Mouse (Mus musculus): ENCODE data around the gene Gm16442.
"Not testable (repeated sequence)": the region's sequence is repeated elsewhere in the genome, so short reads cannot be mapped to it uniquely, and the experiment has no call there.

Gm16442 gene

DNA sequence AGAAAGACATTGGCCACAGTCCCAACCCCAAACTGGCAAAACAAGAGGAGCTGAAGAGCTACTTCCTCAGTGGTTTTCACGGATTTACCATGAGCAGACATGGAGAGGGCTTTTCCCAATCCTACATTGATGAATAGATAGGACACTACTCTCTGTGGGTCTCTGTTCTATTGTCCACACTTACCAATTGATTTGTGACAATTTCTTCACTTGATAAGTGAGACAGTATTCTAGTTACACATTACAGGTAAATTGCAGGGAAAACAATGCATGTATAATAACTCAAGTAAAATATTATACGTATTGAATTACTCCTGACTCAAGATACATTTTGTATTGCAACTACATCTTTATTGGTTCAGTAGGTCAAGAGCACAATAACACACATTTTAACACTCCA lies at the start of gene Gm16442:
Gene Gm16442, minus strand, starts transcription at position 101 of the 400 bp plus-strand sequence.
- not testable (repeated sequence) for DNase-seq

DNA sequence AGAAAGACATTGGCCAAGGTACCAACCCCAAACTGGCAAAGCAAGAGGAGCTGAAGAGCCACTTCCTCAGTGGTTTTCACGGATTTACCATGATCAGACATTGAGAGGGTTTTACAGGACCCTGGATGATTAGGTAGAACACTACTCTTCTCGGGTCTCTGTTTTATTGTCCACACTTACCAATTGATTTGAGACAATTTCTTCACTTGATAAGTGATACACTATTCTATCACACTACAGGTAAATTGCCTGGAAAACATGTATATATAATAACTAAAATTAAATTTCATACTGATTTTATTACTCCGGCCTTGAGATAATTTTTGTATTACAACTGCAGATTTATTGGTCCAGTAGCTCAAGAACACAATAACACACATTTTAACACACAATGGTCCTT lies 45.9 kb upstream of the Gm16442 start, which contains the start of gene Vmn1r94:
Gene Vmn1r94, minus strand, starts transcription at position 101 of the 400 bp plus-strand sequence.
- not testable (repeated sequence) for DNase-seq

DNA sequence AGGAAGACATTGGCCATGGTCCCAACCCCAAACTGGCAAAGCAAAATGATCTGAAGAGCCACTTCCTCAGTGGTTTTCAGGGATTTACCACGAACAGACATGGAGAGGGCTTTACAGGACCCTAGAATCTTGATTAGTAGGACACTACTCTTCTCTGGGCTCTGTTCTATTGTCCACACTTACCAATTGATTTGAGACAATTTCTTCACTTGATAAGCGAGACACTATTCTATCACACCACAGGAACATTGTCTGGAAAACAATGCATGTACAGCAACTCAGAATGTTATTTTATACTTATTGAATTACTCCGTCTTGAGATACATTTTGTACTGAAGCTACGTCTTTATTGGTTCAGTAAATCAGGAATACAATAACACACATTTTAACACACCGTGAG lies 16.6 kb upstream of the Gm16442 start, which contains the start of gene Vmn1r93:
Gene Vmn1r93, minus strand, starts transcription at position 101 of the 400 bp plus-strand sequence.
- not testable (repeated sequence) for DNase-seq

DNA sequence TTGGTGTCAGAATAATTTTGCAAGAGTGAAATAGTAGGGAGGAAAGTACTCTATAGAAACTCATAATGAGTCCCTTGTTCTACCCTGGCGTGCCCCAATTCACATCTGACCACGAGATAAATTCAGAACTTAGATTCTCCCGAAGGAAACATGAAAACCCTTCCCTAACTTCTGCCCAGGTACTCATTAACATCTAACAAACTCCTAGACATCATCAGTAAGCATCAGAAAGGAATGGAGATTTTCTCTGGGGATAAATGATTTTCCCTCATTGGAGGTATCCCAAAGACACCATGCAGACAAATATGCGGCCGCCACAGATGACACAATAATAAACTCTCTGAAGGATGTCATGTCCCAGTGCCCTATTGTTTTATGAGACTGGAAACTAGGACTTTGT lies 23.0 kb downstream of the Gm16442 start, which contains the start of gene Vmn1r91:
Gene Vmn1r91, plus strand, starts transcription at position 301 of the 400 bp plus-strand sequence.
- DNase-seq, result not testable (repeated sequence)

DNA sequence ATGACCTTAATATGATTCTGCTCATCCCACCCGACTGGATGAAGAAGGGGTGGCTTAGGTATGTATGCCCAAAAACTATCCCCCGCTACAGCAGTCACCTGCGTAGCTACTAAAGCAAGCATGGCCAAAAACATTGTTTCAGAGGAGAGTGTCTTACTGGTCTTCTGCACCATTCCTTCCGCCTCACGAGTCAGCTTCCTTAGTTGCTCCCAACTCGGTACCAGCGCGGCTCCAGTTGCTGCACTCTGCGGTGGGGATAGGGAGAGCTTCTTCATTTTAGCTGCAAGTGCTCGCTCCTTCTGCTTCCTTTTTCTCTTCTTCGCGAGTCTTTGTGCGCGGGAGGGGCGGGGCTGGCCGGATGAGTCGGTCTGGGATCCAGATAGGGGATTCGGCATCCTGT lies 44.3 kb downstream of the Gm16442 start:
- DNase-seq, result not testable (repeated sequence)

Data from kidney, adult 18-20 months (tissue).